Mouse (Mus musculus) intestine, embryonic 16.5 days (tissue): Measurements from ENCODE around the gene Snrnp25. TPM values are rescaled to one million over a fixed set of nuclear protein-coding genes. Genes with fewer than 3 reads are reported as not detected.

ENCODE experiments used
- ATAC-seq: fragments of 200-750 bp; cut with Nextera tagmentation; 2 replicates; pipeline ENCODE4 v1.8.0; 2017; ENCODE audit warnings: moderate TSS enrichment, moderate library complexity
- H3K27ac ChIP-seq: fragments of 300-500 bp; sonication (generic); 2 replicates; pipeline ENCODE4 v1.5.1; 2014; ENCODE audit warnings: mild to moderate bottlenecking, low read length
- H3K27me3 ChIP-seq: fragments of 300-500 bp; sonication (generic); replicated peaks from 2 replicates; pipeline ENCODE4 v1.6.1; 2014; ENCODE audit warnings: low read length, control low read depth, mixed read lengths; ENCODE audit not compliant: control insufficient read depth, insufficient read depth
- H3K36me3 ChIP-seq: fragments of 300-500 bp; sonication (generic); 2 replicates; pipeline ENCODE4 v1.6.1; 2014; ENCODE audit warnings: low read length, control low read depth; ENCODE audit not compliant: control insufficient read depth, insufficient read depth
- H3K4me1 ChIP-seq: fragments of 300-500 bp; sonication (generic); 2 replicates; pipeline ENCODE4 v1.6.1; 2014; ENCODE audit warnings: low read length, control low read depth, mixed read lengths; ENCODE audit not compliant: control insufficient read depth, insufficient read depth
- H3K4me2 ChIP-seq: fragments of 300-500 bp; sonication (generic); 2 replicates; pipeline ENCODE4 v1.6.1; 2014; ENCODE audit warnings: low read depth, low read length, control low read depth
- H3K4me3 ChIP-seq: fragments of 300-500 bp; sonication (generic); 2 replicates; pipeline ENCODE4 v1.5.1; 2014; ENCODE audit warnings: mild to moderate bottlenecking, low read length
- H3K9ac ChIP-seq: fragments of 300-500 bp; sonication (generic); 2 replicates; pipeline ENCODE4 v1.6.1; 2014; ENCODE audit warnings: low read depth, low read length
- H3K9me3 ChIP-seq: fragments of 300-500 bp; sonication (generic); 2 replicates; pipeline ENCODE4 v1.6.1; 2016; ENCODE audit warnings: low read length, control low read depth; ENCODE audit not compliant: control insufficient read depth
- WGBS: fragments of 180-500 bp; shearing (Covaris S2); extraction: QIAGEN DNeasy Blood & Tissue Kit; methylation state at CpG from one replicate; pipeline ENCODE4 v1.1.7; 2014; 5-methylcytosine and 5-hydroxymethylcytosine counted together
- polyA plus RNA-seq: library from polyadenylated mRNA; unstranded; fragments of >200 nt; fragmentation: Nextera tagmentation; extraction: Ambion mirVana; gene quantifications from 2 replicates; pipeline ENCODE4 v1.2.1, GENCODE M21; 2015

Gene Snrnp25
- polyA plus RNA-seq, 1 experiment from 2014 or later: 45.6 TPM

GRCm38 (mm10) chr11:32235646-32236045 is 30.4 kb downstream of the Snrnp25 start:
- ATAC-seq: peak; percentile 54
- no peak overlapping the region for H3K4me3 ChIP-seq
- peaks cover 9% of the 10 kb centered on the region; the same call in 1 of the 2 replicates for H3K36me3 ChIP-seq
- H3K27ac ChIP-seq: no peak overlapping the region; the same call in 1 of the 2 replicates
- H3K9me3 ChIP-seq: no peaks in the 10 kb centered on the region
- H3K4me1 ChIP-seq: peaks cover 22% of the 10 kb centered on the region
- no peak overlapping the region for H3K9ac ChIP-seq
- no peak overlapping the region for H3K4me2 ChIP-seq
- WGBS: 29% methylated on average over 3 of the region's 3 CpGs
- no peaks in the 10 kb centered on the region for H3K27me3 ChIP-seq

GRCm38 (mm10) chr11:32236132-32236531 is 30.9 kb downstream of the Snrnp25 start:
- H3K36me3 ChIP-seq: peaks cover 9% of the 10 kb centered on the region; the same call in 1 of the 2 replicates
- 64% methylated on average over 2 of the region's 2 CpGs for WGBS
- H3K4me2 ChIP-seq: no peak overlapping the region
- no peaks in the 10 kb centered on the region for H3K9me3 ChIP-seq
- peaks cover 22% of the 10 kb centered on the region for H3K4me1 ChIP-seq
- peak overlapping the region; percentile 34 for H3K27ac ChIP-seq
- H3K4me3 ChIP-seq: no peak overlapping the region
- no peak for ATAC-seq
- H3K27me3 ChIP-seq: no peaks in the 10 kb centered on the region
- H3K9ac ChIP-seq: no peak overlapping the region

DNA sequence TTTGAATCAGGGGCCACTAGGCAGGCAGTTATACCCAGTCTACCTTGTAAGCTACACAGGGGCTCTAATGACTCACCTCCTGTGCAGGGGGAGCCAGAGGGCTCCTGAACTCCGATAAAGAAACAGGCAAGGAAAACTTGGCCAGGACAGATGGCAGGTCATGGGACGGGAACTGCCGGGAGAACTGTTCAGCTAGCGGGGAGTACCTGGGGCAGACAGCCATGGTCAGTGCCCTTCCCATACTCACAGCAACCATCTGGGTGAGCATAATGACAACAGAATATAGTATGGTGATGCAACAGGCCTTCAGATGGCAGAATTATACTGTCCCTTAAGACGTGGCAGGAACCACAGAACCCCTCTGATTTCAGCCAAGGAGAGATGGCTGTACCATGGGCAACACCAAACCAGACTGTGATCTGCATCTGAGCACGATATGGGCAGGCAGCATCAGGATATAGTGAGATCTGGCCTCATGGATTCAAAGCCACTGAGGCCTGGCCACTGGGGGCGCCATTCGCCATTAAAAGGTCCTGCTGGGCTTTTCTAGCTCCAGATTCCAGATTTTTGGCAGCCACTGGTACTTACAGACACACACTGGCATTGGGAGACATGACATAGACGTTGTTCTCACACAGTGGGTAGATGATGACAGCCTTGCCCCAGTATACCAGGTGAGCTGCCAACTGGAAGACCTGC is 31.6 kb downstream of the Snrnp25 start:
- Histone ChIP-seq H3K9me3 (no peaks in the 10 kb centered on the region), H3K9ac (no peak overlapping the region), H3K4me2 (no peak overlapping the region), H3K4me3 (no peak overlapping the region), H3K36me3 (peaks cover 7% of the 10 kb centered on the region; the same call in 1 of the 2 replicates), H3K27me3 (no peaks in the 10 kb centered on the region), H3K27ac (no peak overlapping the region), H3K4me1 (peaks cover 22% of the 10 kb centered on the region)
- ATAC-seq: no peak
- 62% methylated on average over 9 of the region's 9 CpGs for whole genome bisulfite sequencing

GRCm38 (mm10) chr11:32237411-32237795 is 32.2 kb downstream of the Snrnp25 start:
- ATAC-seq: no peak
- Histone ChIP-seq H3K9ac (no peak overlapping the region), H3K9me3 (no peaks in the 10 kb centered on the region), H3K4me3 (no peak overlapping the region), H3K27me3 (no peaks in the 10 kb centered on the region), H3K4me2 (no peak overlapping the region), H3K27ac (no peak overlapping the region), H3K4me1 (peaks cover 22% of the 10 kb centered on the region), H3K36me3 (peaks cover 3% of the 10 kb centered on the region; the same call in 1 of the 2 replicates)
- WGBS: 88% methylated on average over 3 of the region's 3 CpGs

DNA sequence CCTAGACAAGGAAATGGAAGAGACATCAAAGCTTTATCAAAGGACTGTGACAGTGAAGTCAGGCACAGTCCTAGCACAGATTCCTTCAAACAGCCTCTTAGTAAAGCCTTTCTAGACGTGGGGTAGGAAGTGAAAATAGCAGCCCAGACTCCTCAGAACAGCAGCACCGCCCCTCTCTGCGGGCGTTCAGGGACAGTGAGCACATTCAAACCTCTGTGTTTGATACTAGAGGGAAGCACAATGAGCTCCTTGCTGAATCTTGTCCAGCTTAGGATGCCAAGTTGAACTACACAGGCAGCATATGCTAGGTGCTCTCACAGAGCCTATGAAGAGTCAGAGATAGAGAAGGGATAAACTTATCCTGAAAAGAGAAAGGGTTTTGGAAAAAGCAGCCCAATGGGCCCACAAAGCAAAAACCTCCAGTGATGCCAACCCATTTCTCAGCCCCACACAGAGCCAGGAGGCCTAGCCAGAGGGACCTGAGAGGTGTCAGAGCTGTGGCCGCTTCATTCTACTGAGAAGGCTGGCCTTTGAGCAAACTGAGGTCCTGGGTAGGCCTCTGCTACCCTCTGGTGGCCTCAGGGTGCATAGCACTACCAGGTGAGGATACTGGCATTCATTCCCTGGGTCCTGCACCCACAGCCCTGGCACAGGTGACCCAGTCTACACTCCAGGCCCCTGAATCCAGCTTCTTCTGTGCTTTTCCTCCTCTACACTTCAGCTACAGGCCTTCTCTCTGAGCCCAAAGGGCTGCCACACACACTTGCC is 33.1 kb downstream of the Snrnp25 start:
- Histone ChIP-seq H3K9ac (no peak overlapping the region), H3K27ac (no peak overlapping the region), H3K4me1 (peaks cover 26% of the 10 kb centered on the region), H3K9me3 (no peaks in the 10 kb centered on the region), H3K4me2 (no peak overlapping the region), H3K36me3 (peaks cover 3% of the 10 kb centered on the region; the same call in 1 of the 2 replicates), H3K27me3 (no peaks in the 10 kb centered on the region), H3K4me3 (no peak overlapping the region)
- 61% methylated on average over 5 of the region's 5 CpGs for WGBS
- ATAC-seq: peak; percentile 45; the same call in 1 of the 2 replicates

- ATAC-seq: peak; percentile 84
- Histone ChIP-seq H3K27me3 (no peaks in the 10 kb centered on the region), H3K4me1 (peaks cover 19% of the 10 kb centered on the region), H3K36me3 (no peaks in the 10 kb centered on the region; the same call in 1 of the 2 replicates), H3K9ac (peak overlapping the region; percentile 30; the same call in 1 of the 2 replicates), H3K4me2 (no peak overlapping the region), H3K4me3 (no peak overlapping the region), H3K9me3 (no peaks in the 10 kb centered on the region), H3K27ac (peak overlapping the region; percentile 89)
Measured at GRCm38 (mm10) chr11:32241391-32241790, 36.2 kb downstream of the Snrnp25 start.

DNA sequence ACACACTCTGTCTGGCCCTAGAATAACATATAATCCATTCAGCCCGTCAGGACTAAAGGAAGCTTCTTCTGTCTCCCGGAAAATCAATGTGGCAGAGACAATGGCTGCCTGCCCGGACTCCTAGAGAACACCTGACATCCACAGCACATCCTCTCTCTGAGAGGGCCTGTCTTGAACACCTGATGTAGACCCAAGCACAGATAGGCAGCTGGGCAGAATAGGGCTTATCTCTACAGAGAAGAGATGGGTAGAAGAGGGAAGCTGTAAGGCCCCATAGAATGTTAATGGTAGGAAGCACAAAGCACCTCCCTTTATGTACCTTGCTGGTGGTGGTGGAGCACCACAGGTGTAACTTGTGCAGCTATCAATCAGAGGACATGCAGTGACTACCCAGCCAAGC is 37.0 kb downstream of the Snrnp25 start:
- Histone ChIP-seq H3K9ac (no peak overlapping the region), H3K36me3 (no peaks in the 10 kb centered on the region; the same call in 1 of the 2 replicates), H3K27me3 (no peaks in the 10 kb centered on the region), H3K4me3 (no peak overlapping the region), H3K9me3 (no peaks in the 10 kb centered on the region), H3K4me2 (no peak overlapping the region), H3K27ac (peak overlapping the region; percentile 89; the same call in 1 of the 2 replicates), H3K4me1 (peaks cover 18% of the 10 kb centered on the region)
- 82% methylated on average over 3 of the region's 3 CpGs for WGBS
- no peak for ATAC-seq

DNA sequence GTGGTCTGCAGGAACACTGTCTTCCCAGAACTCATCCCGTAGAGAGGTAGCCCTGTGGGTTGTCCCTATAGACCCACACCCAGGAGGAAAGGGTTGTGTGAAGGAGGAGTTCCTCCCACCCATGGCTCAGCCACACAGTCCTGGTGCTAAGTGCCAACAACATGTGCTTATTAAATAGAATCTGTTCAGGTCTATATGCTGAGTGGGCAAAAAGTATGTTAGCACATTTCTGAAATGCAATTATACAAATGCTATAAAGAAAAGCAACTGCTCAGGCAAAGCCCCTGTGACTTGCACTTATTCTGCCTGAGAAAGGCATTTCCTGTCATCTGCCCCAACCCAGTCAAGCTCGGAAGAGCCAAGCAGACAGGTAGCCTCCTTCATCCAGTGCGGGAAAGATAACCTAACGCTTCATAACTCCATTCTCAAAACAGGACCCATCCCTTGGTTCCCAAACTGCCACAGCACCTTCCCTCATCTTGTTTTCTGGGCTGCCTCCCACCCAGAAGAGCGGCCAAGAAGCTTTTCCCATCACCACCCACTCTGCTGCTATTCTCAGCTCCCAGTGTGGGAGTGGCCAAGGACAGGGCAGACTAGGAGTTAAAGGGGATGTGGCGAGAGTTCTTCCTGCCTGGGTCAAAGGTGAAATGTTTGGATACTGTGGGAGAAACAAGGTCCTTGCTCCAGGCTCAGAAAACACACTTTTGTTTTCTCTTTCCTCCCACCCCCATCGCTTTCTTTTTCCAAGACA is 38.2 kb downstream of the Snrnp25 start:
- Histone ChIP-seq H3K27me3 (no peaks in the 10 kb centered on the region), H3K9me3 (no peaks in the 10 kb centered on the region), H3K4me1 (peaks cover 13% of the 10 kb centered on the region), H3K4me2 (no peak overlapping the region), H3K9ac (no peak overlapping the region), H3K4me3 (no peak overlapping the region), H3K27ac (no peak overlapping the region), H3K36me3 (no peaks in the 10 kb centered on the region; the same call in 1 of the 2 replicates)
- WGBS: 72% methylated on average over 7 of the region's 7 CpGs
- no peak for ATAC-seq

GRCm38 (mm10) chr11:32244064-32244463 is 38.8 kb downstream of the Snrnp25 start:
- no peak for ATAC-seq
- Histone ChIP-seq H3K9ac (no peak overlapping the region), H3K27me3 (no peaks in the 10 kb centered on the region), H3K36me3 (no peaks in the 10 kb centered on the region; the same call in 1 of the 2 replicates), H3K4me1 (peaks cover 13% of the 10 kb centered on the region), H3K27ac (peak overlapping the region; percentile 60), H3K9me3 (no peaks in the 10 kb centered on the region), H3K4me3 (no peak overlapping the region), H3K4me2 (no peak overlapping the region)
- 71% methylated on average over 3 of the region's 3 CpGs for WGBS
